Mouse (Mus musculus) CD8-positive naive resting alpha-beta T cell, adult 2 months (primary cell): Measurements from ENCODE around the gene Ccndbp1.
"Not testable (repeated sequence)": the region's sequence is repeated elsewhere in the genome, so short reads cannot be mapped to it uniquely, and the experiment has no call there.

Source experiments
- DNase-seq, 2 experiments: peaks; one replicate each; pipeline ENCODE4 v3.0.0; 2022; ENCODE audit warnings: low read depth in 2 of 2, low spot score in 2 of 2

The Ccndbp1 gene

DNA sequence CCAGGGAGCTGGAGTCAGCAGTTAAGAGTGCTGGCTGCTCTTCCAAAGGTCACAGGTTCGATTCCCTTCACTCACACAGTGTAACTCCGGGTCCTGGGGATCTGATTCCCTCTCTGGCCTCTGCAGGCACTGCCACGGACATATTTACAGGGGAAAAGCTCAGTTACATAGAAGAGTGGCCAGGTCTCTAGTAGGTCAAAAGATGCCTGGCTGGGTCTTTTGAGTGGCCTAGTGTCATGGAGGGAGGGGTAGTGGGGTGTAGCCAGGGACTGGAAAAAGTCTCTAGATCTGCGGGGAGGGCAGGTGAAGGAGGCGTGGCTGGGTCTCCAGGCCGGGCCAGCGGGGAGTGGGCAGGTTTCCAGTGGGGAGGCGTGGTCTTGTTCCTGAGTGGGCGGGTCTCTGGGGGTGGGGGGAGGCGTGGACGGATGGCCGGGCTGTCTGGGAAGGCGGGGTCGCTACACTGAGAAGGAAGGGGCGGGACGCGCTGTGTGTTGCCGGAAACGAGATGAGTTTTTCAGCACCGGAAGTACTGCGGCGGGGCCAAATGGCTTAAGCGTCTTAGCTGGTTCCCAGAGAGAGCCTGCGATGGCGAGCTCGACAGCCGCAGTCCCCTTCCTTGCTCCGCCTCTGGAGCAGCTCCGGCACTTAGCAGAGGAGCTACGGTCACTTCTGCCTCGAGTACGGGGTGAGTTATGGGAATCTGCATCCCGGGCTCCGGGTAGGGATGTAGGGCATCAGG is at the start of gene Ccndbp1:
Ccndbp1 (plus strand) TSS at position 479 of the 739 bp plus-strand sequence.
- peak; percentile 81 to 87 for DNase-seq

DNA sequence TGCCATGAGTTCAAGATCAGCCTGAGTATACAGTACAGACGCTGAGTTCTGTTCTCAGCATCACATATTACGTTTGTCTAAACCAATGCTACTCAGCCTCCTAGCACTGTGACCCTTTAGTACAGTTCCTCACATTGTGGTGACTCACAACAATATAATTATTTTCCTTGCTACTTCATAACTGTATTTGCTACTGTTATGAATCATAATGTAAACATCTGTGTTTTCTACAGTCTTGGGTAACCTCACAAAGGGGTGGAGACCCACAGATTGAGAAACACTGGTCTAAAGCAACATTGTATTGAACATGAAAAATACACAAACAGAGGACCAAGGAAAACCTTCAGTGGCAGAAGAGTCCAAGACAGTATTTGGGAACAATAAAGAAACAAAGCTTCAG is 48.8 kb upstream of the Ccndbp1 start:
- DNase-seq: no peak

DNA sequence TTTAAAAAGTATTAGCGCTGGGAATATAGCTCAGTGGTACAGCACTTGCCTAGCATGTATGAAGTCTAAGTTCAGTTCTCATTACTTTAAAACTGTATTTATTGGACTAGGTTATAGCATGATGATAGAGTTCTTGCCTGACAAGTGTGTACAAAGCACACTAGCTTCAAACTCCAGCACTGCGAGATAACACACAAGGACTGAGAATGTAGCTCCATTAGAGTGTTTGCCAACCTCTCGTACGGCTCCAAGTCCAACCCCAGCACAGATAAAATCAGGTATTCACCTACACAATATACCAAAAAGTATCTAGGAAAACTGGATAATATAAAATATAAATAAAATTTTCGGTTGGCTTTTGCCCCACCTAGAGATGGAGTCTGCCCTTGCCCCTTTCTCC is 48.4 kb upstream of the Ccndbp1 start:
- DNase-seq: no peak

DNA sequence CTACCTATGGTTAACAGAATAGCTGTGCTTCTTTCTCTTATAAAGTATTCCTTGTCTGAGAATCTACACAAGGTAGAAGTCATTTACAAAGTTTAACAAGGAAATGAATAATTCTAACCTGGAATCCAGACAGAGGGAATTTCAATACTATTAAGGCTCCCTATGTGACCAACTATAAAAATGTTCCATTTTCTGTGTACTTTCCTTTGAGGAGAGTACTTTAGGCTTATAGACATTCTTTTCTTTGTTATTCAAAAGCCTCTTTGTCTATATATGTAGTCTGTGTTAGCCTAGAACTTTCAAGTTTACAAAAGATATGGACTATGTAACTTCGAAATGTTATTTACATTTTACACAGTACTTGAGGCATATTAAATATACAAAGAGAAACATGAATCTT is 47.9 kb upstream of the Ccndbp1 start:
- no peak for DNase-seq

DNA sequence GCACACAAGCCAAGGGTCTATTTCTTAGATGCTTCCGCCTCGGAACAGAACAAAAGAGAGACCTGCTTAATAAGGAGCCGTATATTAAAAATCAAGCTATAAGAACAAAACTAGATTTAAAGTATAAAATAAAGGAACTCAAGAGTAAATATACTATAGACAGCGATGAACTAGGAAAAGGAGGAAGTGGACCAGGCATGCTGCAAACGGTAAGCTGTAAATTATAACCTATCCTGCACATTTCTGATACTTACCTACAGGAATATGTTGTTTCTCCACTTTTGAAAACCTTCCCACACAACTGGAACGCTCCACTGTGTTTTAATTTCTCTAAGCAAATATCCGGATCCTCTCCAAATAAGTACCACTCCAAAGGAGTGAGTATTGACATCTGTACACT is 45.1 kb upstream of the Ccndbp1 start:
- DNase-seq: no peak

DNA sequence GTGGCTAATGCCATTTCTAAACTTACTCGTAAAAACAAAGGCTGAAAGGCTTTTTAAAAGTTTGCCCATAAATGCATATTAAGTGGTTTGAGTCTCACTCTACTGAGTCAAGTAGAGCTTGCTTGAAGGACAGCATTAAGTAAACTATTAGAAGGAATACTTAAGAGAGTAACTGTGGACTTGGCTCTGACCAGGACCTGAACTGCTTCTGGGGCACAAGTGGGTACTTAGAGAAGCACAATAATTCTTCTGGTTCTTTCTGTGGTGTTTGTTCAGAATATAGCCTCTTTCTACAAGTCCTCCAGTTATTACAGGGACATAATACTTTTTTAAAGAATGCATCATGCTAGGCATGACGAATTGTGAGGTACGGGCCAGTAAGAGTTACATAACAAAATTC is 42.7 kb upstream of the Ccndbp1 start:
- DNase-seq: no peak

DNA sequence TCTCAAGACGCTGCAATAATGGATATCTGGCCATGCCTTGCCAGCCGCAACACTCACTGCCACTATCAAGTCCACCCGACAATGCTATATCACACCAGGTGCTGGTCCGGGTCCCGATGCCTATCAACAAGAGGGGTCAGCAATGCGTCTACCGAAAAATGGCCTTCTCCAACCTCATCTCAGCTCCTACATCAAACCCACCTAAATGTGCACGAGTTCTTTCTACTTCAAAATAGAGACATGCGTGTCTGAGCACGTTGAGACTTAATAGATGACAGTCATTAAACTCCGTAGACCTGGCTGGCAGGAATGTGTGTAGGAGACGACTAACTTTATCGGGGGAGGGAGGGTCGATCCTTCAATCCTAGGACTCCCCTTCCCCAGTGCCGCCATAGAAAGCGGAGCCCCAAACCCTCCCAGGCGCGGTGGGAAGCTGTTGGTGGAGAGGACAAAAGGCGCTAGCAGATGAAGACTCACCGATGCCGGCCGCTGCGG is 38.1 kb upstream of the Ccndbp1 start:
- no peak for DNase-seq

DNA sequence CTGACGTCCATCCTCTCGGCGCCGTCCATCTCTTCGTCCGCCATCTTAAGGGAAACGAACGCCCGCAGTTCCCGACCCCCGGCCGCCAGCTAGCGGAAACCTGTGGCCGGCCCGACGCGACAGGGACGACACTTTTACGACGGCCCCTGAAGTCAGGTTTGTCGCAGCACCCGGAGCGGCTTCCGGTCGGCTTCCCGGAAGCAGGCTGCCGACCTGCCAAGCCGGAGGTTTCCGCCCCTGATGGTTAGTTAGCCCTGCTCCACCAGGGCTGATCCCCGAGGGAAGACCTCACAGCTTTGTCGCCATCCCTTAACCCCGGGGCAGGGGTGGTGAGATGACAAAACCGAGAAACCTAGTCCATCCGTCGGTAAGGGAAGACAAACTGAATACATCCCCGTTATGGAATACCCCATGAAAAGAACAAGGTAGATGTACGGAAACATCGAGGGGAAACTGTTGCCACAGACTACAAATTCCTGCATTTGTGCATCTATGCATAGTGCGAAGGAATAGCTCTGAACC is 37.6 kb upstream of the Ccndbp1 start, which contains the start of gene Ubr1:
Ubr1 (minus strand) TSS at position 157 of the 522 bp plus-strand sequence.
- DNase-seq: peak; percentile 83 to 84

DNA sequence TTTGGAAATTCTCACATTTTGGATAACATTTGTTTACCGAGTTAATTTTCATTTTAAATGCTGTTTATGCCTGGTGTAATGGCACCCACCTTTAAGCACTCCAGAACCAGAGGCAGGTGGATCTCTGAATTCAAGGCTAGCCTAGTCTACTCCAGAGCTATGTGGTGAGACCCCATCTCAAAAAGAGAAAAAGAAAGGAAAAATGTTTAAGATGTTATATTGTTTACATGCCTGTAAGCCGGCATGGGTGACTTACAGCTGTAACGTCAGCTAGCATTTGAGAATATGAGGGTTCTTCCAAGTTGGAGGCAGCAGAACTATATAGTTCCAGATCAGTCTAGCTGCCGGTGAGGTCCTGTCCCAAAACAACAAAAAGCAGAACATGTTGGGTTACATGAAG is 36.4 kb upstream of the Ccndbp1 start:
- DNase-seq: no peak

DNA sequence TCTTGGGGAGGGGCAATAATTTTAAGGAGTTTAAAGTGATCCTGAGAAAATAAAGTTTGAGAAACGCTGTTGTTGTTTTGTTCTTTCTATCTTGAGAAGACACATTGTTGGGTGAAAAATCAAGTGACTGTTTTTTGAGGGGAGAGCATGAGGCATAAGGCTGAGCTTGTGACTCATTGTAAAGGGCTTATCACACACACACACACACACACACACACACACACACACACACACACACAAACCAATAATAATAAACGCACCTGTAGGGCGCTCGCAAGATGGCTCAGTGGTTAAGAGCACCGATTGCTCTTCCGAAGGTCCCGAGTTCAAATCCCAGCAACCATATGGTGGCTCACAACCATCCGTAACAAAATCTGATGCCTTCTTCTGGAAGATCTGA is 35.9 kb upstream of the Ccndbp1 start:
- not testable (repeated sequence) for DNase-seq

DNA sequence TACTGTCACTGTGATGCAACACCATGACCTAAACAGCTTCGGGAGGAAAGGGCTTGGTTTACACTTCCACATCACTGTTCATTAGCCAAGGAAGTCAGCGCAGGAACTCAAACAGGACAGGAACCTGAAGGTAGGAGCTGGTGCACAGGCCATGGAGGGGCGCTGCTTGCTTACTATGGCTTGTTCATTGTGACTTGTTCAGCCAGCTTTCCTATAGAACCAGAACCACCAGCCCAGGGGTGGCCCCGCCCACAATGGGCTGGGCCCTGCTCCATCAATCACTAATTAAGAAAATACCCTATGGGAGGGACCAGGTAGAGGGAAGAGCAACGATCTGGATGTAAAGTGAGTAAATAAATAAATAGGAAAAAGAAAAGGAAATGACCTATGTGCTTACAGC is 35.2 kb upstream of the Ccndbp1 start:
- DNase-seq: no peak

DNA sequence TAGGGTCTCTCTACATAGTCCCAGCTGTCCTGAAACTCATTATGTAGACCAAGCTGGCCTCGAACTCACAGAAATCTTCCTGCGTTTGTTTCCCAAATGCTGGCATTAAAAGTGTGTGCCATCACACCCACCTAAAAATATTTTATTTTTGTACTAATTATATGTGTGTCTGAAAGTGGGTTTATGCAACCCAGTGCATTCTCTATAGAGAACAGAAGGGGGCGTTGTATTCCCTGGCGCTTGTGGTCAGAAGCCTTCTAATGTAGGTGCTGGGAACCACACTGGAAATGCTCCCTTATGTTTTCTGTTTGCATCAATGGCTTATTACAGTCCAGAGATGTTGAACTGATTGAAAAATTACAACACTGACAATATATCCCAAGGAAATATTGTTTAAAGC is 31.9 kb upstream of the Ccndbp1 start:
- no peak for DNase-seq

DNA sequence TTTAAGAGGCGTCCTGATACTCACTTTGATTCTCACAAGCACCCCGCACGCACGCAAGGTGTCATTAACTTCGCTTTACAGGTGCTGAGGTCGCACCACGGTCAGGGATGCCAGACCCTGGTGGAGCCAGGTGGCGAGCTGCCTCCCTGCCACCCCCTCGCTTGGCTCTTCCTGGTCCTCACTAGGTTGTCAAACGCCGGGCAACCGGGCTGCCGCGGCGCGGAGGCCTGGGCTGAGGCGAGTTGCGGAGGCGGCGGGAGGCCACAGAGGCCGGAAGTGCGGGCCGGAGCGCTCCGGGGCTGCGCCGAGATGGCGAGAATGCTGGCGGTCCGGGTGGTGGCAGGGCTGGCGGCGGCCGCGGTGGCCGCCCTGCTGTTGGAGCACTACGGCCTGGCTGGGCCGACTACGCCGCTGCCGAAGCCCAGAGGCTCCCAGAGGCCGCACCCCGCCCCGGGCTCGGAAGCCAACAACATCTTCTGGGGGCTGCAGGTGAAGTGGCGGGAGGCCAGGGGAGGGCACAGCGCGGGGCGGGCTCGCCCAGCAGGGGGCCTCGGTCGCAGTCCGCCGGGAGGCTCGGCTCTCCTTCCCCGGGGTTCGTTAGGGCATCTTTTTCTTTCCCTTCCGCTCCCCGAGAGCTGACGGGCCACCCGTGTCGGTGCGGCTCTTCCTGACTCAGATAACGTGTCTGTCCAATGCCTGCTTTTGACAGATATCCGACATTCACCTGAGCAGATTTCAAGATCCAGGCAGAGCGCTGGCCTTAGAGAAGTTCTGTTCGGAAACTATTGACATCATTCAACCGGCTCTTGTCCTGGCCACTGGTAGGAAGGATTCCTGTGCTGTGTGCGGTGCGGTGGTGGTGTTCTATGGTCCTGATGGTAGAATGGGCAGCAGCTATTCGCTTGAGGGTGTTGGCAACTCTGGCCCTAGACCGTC is 30.9 kb upstream of the Ccndbp1 start, which contains the start of gene Tmem62:
Tmem62 (plus strand) TSS at position 28 of the 936 bp plus-strand sequence.
- DNase-seq: peak; percentile 65 to 68

DNA sequence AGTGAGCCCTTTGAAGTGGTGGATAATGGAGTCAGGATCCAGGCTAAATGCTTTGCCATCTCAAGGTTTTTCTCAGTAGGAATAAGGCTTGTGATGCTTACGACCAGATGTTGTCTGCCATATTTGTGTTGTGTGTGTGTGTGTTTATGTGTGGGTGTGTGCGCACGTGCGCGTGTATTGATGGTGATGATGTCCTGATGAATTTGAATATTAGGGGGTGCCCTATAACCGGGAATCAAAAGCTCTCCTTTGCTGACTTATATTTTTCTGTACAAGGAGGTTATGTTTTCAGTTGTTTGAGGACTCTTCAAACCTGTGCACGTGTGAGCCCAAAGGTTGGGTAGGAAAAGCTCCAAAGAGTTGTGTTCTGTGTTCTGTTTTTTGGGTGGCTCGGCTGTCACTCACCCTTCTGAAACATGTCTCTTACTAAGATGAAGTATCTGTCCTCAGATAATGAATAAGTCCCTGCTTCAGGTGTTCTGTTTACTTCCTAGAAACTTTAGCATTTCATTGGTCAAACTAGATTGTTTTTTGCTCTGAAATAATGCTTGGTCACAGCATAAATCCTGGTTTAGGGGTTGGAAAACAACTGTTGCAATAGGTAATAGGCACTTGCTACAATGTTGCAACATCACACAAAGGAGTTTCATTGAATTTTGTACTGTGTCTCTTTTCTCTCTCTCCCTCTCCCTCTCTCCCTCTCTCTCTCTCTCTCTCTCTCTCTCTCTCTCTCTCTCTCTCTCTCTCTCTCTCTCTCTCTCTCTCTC is 30.1 kb upstream of the Ccndbp1 start:
- no peak for DNase-seq

DNA sequence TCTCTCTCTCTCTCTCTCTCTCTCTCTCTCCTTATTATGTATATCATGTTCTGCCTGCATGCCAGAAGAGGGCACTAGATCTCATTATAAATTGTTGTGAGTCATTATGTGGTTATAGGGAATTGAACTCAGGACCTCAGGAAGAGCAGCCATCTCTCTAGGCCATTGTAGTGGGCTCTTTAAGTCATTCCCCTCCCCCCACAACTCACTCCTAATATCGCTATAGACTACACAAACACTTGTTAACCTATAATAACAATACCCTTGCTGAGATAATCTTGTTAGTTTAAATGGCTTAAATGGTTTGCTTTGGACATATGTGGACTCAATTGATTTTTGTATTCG is 29.5 kb upstream of the Ccndbp1 start:
- DNase-seq: no peak

DNA sequence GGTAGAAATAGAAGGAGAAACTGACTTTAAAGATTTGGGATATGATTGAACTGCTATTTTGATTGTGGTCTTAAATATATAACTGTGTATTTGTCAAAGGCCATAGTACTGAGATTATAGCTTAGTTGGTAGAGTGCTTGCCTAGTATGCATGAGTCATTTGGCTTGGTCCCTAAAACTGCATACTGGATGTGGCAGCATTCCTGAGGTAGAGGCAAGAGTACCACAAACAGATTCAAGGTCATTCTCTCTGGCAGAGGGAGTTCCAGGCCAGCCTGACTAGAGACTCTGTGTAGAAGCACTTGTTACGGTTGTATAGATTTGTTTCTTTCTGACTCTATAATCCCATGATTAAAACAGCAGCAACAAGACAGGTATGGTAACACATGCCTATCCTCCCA is 28.4 kb upstream of the Ccndbp1 start:
- DNase-seq: no peak

DNA sequence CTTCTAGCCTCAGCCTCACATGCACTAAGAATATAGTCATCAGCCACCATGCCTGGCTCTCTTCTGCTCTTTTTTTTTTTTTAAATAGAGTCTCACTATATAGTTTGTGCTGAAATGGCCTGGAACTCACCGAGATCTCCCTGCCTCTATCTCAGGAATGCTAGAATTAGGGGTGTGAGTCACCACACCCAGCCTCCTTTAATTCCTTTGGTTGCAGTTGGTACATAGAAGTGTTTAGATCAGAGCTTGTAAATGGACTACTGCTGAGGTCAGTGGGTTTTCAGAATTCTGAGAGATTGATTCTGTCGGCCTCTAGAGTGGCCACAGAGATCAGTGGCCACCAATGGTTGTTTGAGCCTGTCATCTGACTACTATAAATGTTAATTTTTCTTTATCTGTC is 27.3 kb upstream of the Ccndbp1 start:
- DNase-seq: no peak

DNA sequence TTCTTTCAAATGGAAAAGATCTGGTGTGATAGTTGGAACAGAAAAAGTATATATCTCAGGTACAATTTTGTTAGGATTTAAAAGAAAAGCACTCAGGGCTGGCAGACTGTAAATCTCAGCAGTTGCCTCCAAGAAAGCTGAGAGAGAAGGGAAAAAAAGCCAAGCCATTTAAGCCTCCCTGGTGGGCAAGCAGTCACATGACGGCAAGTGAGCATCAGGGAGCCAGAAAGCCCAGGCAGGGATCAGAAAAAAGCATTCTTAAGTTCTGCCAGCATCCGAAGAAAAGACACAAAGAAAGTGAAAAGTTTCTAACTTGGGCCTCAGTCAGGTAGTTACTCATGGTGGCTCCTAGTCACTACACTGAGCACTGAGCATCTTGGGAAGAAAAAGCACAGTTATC is 24.6 kb upstream of the Ccndbp1 start:
- DNase-seq: no peak

DNA sequence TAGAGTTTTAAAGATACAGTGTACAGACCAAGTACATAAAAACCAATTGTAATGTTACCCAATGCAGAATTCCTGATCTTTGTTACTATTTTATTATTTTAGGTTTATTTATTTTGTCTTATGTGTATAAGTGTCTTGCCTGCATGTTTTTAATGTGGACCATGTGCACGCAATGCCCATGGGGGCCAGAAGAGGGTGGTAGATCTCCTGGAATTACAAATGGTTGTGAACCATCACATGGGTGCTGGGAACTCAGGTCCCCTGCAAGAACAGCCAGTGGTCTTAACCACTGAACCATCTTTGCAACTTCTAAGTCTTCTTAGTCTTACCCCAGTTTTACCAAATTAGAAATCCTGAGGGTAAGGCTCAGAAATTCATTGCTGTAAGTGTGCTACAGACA is 23.0 kb upstream of the Ccndbp1 start:
- no peak for DNase-seq

DNA sequence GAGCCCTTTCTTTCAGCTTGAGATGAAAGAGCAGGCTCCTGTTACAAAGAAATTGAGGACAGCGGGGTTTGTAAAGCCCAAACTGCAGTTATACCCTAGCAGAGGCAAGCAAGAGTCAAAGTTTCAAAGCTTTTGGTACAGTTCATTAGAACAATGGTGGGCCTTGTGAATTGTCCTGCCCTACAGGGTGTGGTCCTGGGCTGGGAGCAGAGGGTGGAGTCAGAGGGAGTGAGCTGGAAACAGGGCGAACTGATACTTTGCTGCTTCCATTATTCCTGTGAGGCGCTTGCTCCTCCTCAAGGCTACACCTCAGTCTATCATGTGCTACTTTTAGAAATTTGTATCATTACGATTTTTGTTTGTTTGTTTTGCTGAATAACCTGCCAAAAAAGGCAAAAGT is 17.0 kb upstream of the Ccndbp1 start:
- DNase-seq: no peak

DNA sequence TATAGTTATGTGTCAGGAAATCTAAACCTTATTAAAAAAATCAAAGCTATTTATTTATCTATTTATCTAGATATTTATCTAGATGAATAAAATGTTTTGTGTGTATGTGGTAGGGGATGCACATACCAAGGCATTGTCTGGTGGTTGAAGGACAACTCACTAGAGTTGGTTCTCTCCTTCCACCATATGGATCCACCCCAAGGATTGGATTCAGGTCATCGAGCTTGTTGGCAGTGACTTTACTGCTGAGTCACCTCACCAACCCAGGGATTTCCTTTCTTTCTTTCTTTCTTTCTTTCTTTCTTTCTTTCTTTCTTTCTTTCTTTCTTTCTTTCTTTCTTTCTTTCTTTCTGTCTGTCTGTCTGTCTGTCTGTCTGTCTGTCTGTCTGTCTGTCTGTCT is 11.6 kb upstream of the Ccndbp1 start:
- DNase-seq: not testable (repeated sequence)
